Mouse (Mus musculus): Measurements from ENCODE around the gene Eml2. TPM values are rescaled to one million over a fixed set of nuclear protein-coding genes. Genes with fewer than 3 reads are reported as not detected.

Eml2 gene
- polyA plus RNA-seq, 1 experiment from 2014 or later, result 10.7 TPM

DNA sequence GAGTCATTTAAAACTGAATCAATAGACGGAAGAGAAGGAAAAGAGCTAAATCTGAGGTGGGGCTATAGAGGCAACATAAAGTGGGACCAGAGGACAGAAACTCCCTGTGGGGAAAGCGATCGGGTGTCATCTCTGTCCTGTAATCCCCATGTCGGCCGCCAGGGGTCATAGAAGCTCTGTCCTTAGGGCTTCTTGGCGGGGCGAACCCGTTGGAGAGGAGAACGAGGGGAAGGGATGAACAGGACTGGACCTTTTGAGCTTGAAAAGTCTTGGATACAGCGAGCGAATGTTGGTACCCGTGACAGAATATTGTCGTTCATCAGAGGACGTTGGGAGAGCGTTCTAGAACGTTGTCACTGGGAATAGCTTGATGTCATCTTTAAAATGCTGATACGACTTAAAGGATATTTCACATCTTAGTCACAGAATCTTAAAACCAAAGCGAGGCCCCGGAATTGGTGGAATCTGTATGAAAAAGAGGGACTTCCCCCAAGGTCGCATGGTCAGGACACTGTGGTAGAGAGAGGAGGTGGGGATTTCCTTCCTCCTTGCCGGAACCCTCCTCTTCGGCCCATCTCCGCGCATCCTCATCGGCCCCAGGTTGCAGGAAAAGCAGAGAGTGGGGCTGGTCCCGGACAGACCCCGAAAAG lies 2.3 kb downstream of the Eml2 start:
- H3K9me3 ChIP-seq, result no peaks in the 10 kb centered on the region
- peaks cover 51% of the 10 kb centered on the region for H3K27me3 ChIP-seq (replicated peaks)
- ATAC-seq (ENCODE audit: insufficient read depth, low FRiP score, low read depth), result no peak
- peak overlapping the region; percentile 12; the same call in 1 of the 2 replicates for H3K4me3 ChIP-seq (replicated peaks)
- no peaks in the 10 kb centered on the region for H3K36me3 ChIP-seq
- H3K9ac ChIP-seq, result no peak overlapping the region
- peak overlapping the region; percentile 47 for H3K4me2 ChIP-seq
- peaks cover 30% of the 10 kb centered on the region for H3K4me1 ChIP-seq
- WGBS, result 6% methylated on average over 27 of the region's 27 CpGs
- H3K27ac ChIP-seq, result no peak overlapping the region

DNA sequence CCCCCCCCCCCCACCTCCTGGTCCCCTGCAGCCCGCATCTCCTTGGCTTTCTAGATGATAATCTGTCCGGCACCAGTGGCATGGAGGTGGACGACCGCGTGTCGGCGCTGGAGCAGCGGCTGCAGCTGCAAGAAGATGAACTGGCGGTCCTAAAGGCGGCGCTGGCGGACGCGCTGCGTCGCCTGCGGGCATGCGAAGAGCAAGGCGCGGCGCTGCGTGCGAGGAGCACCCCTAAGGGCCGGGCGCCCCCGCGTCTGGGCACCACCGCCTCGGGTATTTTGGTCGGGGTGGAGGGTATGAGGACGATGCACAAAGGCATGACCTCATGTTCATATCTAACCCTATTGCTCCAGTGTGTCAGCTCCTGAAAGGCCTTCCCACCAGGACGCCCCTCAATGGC lies 3.0 kb downstream of the Eml2 start:
- H3K9me3 ChIP-seq, result no peaks in the 10 kb centered on the region
- peaks cover 51% of the 10 kb centered on the region for H3K27me3 ChIP-seq (replicated peaks)
- peak overlapping the region; percentile 47 for H3K4me2 ChIP-seq
- H3K27ac ChIP-seq, result no peak overlapping the region
- H3K9ac ChIP-seq, result no peak overlapping the region
- ATAC-seq (ENCODE audit: insufficient read depth, low FRiP score, low read depth), result no peak
- 0 out of 2 replicates have a peak, but pooled peaks cover 2% of the 10 kb centered on the region for H3K36me3 ChIP-seq
- peaks cover 30% of the 10 kb centered on the region for H3K4me1 ChIP-seq
- peak overlapping the region; percentile 12 for H3K4me3 ChIP-seq (replicated peaks)
- WGBS, result under 1% methylated on average over 32 of the region's 32 CpGs

DNA sequence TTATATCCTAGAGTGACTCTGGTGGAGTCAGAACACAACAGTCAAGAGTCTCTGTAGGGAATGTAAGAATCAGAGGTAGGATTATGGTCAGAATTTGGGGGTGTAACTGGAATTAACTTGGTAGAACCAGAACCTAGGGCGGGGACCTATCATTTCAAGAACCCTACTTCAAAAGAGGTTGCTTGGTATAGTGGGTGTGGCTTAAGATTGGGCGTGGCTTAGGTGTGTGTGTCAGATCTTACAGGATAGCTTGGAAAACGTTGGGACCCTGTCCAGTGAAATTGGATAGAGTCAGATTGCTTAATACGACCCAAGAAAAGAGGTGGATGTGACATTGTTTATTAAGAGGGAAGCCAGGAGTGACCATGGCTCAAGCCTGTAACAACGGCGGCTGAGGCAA lies 3.7 kb downstream of the Eml2 start:
- no peak for ATAC-seq (ENCODE audit: insufficient read depth, low FRiP score, low read depth)
- H3K4me1 ChIP-seq, result peaks cover 33% of the 10 kb centered on the region
- 36% methylated on average over 6 of the region's 6 CpGs for WGBS
- no peaks in the 10 kb centered on the region for H3K9me3 ChIP-seq
- H3K36me3 ChIP-seq, result 0 out of 2 replicates have a peak, but pooled peaks cover 2% of the 10 kb centered on the region
- no peak overlapping the region for H3K9ac ChIP-seq
- H3K4me3 ChIP-seq (replicated peaks), result no peak overlapping the region
- H3K4me2 ChIP-seq, result peak overlapping the region; percentile 47; the same call in 1 of the 2 replicates
- no peak overlapping the region for H3K27ac ChIP-seq
- peaks cover 51% of the 10 kb centered on the region for H3K27me3 ChIP-seq (replicated peaks)

DNA sequence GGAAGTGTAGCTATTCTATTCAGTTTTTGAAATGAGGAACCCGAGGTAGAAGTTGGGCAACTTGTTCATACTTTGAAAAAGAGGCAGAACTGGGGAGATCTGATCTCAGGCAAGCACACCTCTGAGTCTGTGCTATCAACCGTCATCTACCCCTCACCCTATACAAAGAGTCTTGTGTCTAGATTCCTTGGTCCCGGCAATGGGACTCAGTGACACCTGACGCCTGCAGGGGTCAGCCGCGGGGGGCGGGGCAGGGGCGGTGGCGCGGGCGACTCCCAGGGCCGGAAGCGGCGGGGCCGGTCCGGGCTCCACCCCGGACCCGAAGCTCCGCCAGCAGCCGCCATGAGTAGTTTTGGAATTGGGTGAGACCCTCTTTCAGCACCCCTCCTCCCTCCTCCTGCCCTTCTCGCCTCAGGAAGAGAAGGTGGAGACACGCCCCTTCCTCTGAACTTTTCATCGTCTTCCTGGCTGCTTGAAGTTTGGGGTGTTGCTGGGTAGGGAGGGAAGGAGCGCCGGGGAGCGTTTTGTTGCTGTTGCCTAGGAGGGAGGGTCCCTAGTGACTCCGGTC lies 4.7 kb downstream of the Eml2 start:
- Histone ChIP-seq H3K27ac (peak overlapping the region; percentile 18; the same call in 1 of the 2 replicates), H3K9me3 (no peaks in the 10 kb centered on the region), H3K4me2 (peak overlapping the region; percentile 85), H3K36me3 (0 out of 2 replicates have a peak, but pooled peaks cover 2% of the 10 kb centered on the region), H3K9ac (peak overlapping the region; percentile 31; the same call in 1 of the 2 replicates), H3K4me3 (replicated peaks) (peak overlapping the region; percentile 60), H3K27me3 (replicated peaks) (peaks cover 44% of the 10 kb centered on the region), H3K4me1 (peaks cover 31% of the 10 kb centered on the region)
- WGBS, result under 1% methylated on average over 27 of the region's 27 CpGs
- peak; percentile 28; the same call in 1 of the 2 replicates for ATAC-seq (ENCODE audit: insufficient read depth, low FRiP score, low read depth)

DNA sequence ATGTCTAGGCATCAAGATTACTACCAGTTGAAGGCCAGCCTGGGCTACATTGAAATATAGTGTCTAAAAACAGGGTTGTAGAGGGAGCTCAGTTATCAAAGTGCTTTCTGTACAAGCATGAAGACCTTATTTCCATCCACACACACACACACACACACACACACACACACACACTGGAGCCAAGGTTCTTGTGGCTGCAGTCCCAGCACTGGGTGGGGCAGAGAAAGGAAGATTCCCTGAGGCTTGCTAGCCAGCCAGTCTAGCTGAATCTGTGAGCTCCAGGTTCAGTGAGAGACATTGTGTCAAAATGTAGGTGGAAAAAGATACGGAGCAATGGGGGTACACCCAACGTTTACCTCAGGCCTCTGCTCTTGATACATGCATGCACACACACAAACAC lies 8.0 kb downstream of the Eml2 start:
- H3K4me1 ChIP-seq, result peaks cover 22% of the 10 kb centered on the region
- 82% methylated on average over 2 of the region's 2 CpGs for WGBS
- H3K4me3 ChIP-seq (replicated peaks), result no peak overlapping the region
- ATAC-seq (ENCODE audit: insufficient read depth, low FRiP score, low read depth), result no peak
- peaks cover 12% of the 10 kb centered on the region for H3K27me3 ChIP-seq (replicated peaks)
- H3K4me2 ChIP-seq, result no peak overlapping the region
- no peak overlapping the region for H3K27ac ChIP-seq
- H3K9me3 ChIP-seq, result no peaks in the 10 kb centered on the region
- H3K9ac ChIP-seq, result no peak overlapping the region
- H3K36me3 ChIP-seq, result 0 out of 2 replicates have a peak, but pooled peaks cover 2% of the 10 kb centered on the region

DNA sequence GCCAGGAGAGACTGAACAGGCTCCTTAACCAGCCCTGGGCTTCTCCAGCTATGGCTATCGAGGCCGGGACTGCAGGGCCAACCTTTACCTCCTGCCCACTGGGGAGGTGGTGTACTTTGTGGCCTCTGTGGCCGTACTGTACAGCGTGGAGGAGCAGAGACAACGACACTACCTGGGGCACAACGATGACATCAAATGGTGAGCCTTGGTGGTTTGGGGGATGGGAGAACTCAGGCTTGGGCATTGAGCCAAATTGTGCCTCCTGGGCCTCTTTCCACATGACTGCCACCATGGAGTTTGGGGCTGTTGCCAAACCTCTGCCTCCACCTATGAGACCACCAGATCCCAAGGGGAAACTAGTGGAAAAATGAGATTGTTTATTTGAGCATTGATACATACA lies 8.5 kb downstream of the Eml2 start:
- peaks cover 17% of the 10 kb centered on the region for H3K4me1 ChIP-seq
- peak overlapping the region; percentile 19; the same call in 1 of the 2 replicates for H3K9ac ChIP-seq
- 78% methylated on average over 6 of the region's 6 CpGs for WGBS
- peaks cover 7% of the 10 kb centered on the region for H3K27me3 ChIP-seq (replicated peaks)
- ATAC-seq (ENCODE audit: insufficient read depth, low FRiP score, low read depth), result no peak
- no peaks in the 10 kb centered on the region for H3K9me3 ChIP-seq
- H3K4me2 ChIP-seq, result no peak overlapping the region
- no peak overlapping the region for H3K27ac ChIP-seq
- H3K36me3 ChIP-seq, result 0 out of 2 replicates have a peak, but pooled peaks cover 2% of the 10 kb centered on the region
- no peak overlapping the region for H3K4me3 ChIP-seq (replicated peaks)

DNA sequence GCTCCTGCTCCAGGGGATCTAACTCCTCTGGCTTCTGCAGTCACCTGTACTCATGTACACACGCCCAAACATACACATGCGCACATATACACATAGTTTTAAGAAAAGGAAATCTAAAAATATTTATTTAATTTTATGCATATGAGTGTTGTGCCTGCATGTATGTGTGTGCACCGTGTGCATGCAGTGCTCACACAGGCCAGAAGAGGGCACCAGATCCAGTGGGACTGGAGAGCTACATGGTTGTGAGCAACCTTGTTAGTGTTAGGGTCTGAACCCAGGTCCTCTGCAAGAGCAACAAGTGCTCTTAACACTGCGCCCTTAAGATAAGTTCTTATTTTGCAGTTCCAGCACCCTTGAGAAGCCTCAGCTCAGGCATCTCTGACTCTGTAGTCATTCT lies 18.5 kb downstream of the Eml2 start:
- no peaks in the 10 kb centered on the region for H3K27me3 ChIP-seq (replicated peaks)
- no peaks in the 10 kb centered on the region for H3K4me1 ChIP-seq
- no peak for ATAC-seq (ENCODE audit: insufficient read depth, low FRiP score, low read depth)
- no peaks in the 10 kb centered on the region for H3K9me3 ChIP-seq
- H3K9ac ChIP-seq, result no peak overlapping the region
- H3K4me3 ChIP-seq (replicated peaks), result no peak overlapping the region
- H3K27ac ChIP-seq, result no peak overlapping the region
- no peak overlapping the region for H3K4me2 ChIP-seq
- 95% methylated on average over 4 of the region's 4 CpGs for WGBS
- H3K36me3 ChIP-seq, result peaks cover 25% of the 10 kb centered on the region

DNA sequence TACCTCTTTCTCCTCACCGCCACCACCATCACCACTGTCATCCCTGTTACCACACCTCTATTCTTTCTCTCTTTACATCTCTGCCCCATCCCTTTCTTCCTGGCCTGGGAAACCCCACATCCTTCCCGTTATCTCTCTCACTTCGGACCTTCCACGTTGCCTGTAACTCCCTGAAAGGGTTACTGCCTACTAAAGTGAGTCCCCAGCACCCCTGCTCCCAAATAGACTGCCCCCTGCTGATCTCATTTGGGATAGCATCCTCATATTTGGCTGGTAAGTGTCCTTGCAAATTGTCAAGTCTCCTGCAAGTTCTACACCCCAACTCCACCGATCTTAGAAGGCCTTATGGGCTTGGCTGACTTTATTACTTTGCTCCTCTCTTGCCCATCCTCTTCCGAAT lies 20.5 kb downstream of the Eml2 start:
- Histone ChIP-seq H3K4me1 (no peaks in the 10 kb centered on the region), H3K4me2 (no peak overlapping the region), H3K36me3 (peaks cover 25% of the 10 kb centered on the region), H3K9ac (no peak overlapping the region), H3K4me3 (replicated peaks) (no peak overlapping the region), H3K27me3 (replicated peaks) (no peaks in the 10 kb centered on the region), H3K9me3 (no peaks in the 10 kb centered on the region), H3K27ac (no peak overlapping the region)
- 54% methylated on average over 6 of the region's 6 CpGs for WGBS
- ATAC-seq (ENCODE audit: insufficient read depth, low FRiP score, low read depth), result no peak

DNA sequence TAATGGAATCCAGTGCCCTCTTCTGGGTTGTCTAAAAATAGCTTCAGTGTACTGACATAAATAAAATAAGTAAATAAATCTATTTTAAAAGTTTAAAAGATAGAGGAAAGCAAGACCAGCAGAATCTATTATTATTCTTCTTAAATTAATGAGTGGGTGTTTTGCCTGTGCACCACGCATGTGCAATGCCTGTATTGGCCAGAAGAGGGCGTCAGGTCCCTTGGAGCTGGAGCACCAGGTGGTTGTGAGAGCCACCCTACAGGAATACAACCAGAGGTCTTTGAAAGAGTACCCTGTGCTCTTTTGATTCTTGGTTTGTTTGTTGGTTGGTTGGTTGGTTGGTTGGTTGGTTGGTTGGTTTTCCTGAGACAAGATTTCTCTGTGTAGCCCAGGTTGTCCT lies 21.8 kb downstream of the Eml2 start:
- 30% methylated on average over 2 of the region's 2 CpGs for WGBS
- ATAC-seq (ENCODE audit: insufficient read depth, low FRiP score, low read depth), result no peak
- no peak overlapping the region for H3K4me2 ChIP-seq

DNA sequence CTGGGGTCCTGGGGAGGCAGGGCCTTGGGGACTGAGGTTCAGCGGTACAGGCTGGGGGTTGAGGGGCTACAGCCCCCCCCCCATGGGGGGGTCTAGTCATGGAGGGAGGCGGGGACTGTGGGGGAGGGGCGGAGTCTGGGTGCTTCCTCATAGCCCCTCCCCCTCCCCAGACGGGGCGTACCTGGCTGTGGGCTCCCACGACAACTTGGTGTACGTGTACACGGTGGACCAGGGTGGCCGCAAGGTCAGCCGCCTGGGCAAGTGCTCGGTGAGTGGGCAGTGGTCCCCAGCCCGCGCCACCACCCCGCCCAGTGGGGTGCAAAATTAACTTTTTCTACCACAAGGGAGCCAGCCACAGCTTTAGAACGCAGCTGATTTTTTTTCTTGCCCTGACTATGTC lies 25.4 kb downstream of the Eml2 start:
- H3K4me3 ChIP-seq (replicated peaks), result no peak overlapping the region
- H3K9me3 ChIP-seq, result no peaks in the 10 kb centered on the region
- peaks cover 8% of the 10 kb centered on the region; the same call in 1 of the 2 replicates for H3K36me3 ChIP-seq
- H3K4me1 ChIP-seq, result no peaks in the 10 kb centered on the region
- no peaks in the 10 kb centered on the region for H3K27me3 ChIP-seq (replicated peaks)
- 73% methylated on average over 15 of the region's 15 CpGs for WGBS
- no peak overlapping the region for H3K9ac ChIP-seq
- H3K4me2 ChIP-seq, result no peak overlapping the region
- no peak overlapping the region for H3K27ac ChIP-seq
- ATAC-seq (ENCODE audit: insufficient read depth, low FRiP score, low read depth), result no peak

More for the DNA sequence above, 21.8 kb downstream of the Eml2 start:
- H3K9me3 ChIP-seq, result no peaks in the 10 kb centered on the region
- no peak overlapping the region for H3K27ac ChIP-seq
- H3K27me3 ChIP-seq (replicated peaks), result no peaks in the 10 kb centered on the region
- H3K9ac ChIP-seq, result no peak overlapping the region
- H3K36me3 ChIP-seq, result peaks cover 25% of the 10 kb centered on the region
- H3K4me3 ChIP-seq (replicated peaks), result no peak overlapping the region
- no peaks in the 10 kb centered on the region for H3K4me1 ChIP-seq

DNA sequence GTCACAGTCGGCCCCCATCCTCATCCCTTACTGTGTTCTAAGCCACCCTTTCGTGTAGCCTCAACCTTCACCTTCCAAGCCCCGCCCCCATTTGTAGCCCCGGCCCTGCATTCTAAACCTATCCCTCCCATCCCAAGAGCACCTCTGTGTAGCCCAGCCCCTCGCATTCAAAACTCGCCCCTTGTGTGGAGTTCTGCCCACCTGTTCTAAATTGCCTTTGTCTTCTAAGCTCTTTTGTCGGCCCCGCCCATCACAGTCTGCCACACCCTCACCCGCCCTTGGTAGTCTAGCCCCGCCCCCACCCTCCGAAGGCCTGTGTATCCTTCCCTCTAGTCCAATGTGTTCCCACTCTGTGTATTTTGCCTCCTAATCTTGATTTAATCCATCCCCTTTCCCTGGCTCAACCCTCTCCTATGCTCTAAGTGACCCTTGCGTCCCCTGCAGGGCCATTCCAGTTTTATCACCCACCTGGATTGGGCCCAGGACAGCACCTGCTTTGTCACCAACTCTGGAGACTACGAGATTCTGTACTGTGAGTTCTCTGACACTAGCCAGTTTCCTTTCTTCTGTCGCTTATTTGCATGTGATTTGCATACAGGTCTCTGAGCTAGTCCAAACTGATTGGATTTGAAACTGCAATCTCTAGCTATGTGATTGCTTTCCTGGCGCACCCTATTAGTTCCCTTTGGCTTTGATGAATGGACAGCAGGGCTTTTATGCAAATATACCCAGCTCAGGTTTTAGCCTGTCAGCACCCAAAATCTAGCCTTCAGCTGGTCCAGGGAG lies 26.0 kb downstream of the Eml2 start:
- Histone ChIP-seq H3K27me3 (replicated peaks) (no peaks in the 10 kb centered on the region), H3K4me3 (replicated peaks) (no peak overlapping the region), H3K4me1 (no peaks in the 10 kb centered on the region), H3K36me3 (peaks cover 8% of the 10 kb centered on the region; the same call in 1 of the 2 replicates), H3K27ac (no peak overlapping the region), H3K4me2 (no peak overlapping the region), H3K9me3 (no peaks in the 10 kb centered on the region), H3K9ac (no peak overlapping the region)
- ATAC-seq (ENCODE audit: insufficient read depth, low FRiP score, low read depth), result peak; percentile 68
- 54% methylated on average over 15 of the region's 15 CpGs for WGBS

All from stomach, embryonic 15.5 days (tissue).